Mouse (Mus musculus): Measurements from ENCODE around the gene Bbx.

GRCm38 (mm10) chr16:50373685-50374084 is 58.5 kb downstream of the Bbx start:
- no peak for TF ChIP-seq POLR2A (IDR thresholded peaks at IDR 0.05; ENCODE audit: borderline replicate concordance, control insufficient read depth, low read depth, low read length)
- TF ChIP-seq CTCF (IDR thresholded peaks at IDR 0.05; ENCODE audit: control insufficient read depth, insufficient read depth, low read length), result no peak
